Mouse (Mus musculus): ENCODE measurements around the gene Birc2. TPM values are rescaled to one million over a fixed set of nuclear protein-coding genes. Genes with fewer than 3 reads are reported as not detected.

The Birc2 gene
- total and polyA plus RNA-seq, 3 experiments: 29.6 to 33.0 TPM; not detected in 1

DNA sequence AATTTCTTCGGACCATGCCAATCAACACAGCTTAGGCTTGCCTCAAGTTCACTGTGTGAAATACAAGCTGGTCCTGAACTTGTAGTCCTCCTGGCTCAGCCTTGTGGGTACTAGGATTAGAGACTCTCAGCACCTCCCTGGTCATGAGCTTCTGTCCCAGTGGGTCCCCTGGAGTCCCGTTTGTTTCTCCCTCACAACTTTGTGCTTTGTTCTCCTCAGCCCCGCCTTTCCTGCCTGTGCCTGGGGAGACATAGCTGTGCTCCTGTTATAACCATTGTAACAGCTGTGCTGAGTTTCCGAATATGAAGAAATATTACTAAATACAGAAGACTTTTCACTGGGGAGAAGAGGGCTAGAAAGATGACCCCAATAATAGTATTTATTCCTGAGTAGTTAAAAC is 67.8 kb downstream of the Birc2 start:
- Histone ChIP-seq H3K9me3 (replicated peaks; ENCODE audit: insufficient read depth, low read length) (no peaks in the 10 kb centered on the region), H3K27me3 (ENCODE audit: control insufficient read depth in 1 of 2, insufficient read depth in 2 of 2, low read length in 2 of 2) (no peaks in the 10 kb centered on the region), H3K27ac (ENCODE audit: control insufficient read depth, low read depth, low read length) (no peak overlapping the region), H3K4me1 (ENCODE audit: control insufficient read depth in 1 of 2, insufficient read depth in 2 of 2, low read length in 2 of 2) (peaks cover 10 to 17% of the 10 kb centered on the region in 2 experiments; a peak in 3 of 4 replicates), H3K79me2 (ENCODE audit: control insufficient read depth, insufficient read depth, low read length, poor library complexity) (peaks cover 20% of the 10 kb centered on the region), H3K4me3 (ENCODE audit: control insufficient read depth in 1 of 2, insufficient read depth in 1 of 2, low read depth in 2 of 2, low read length in 2 of 2) (no peak overlapping the region), H3K36me3 (ENCODE audit: control insufficient read depth in 1 of 2, insufficient read depth in 2 of 2, low read length in 2 of 2) (peaks cover 17 to 25% of the 10 kb centered on the region in 2 experiments), H3K9ac (ENCODE audit: control insufficient read depth, low read depth, low read length, poor library complexity, severe bottlenecking) (no peak overlapping the region)
- TF ChIP-seq E2F4 (IDR thresholded peaks at IDR 0.05; ENCODE audit: borderline replicate concordance, low read depth, low read length): no peak
- TF ChIP-seq ZKSCAN1 (IDR thresholded peaks at IDR 0.05; ENCODE audit: low read depth, low read length): no peak
- no peak for TF ChIP-seq TAL1 (IDR thresholded peaks at IDR 0.05; ENCODE audit: low read length)
- TF ChIP-seq UBTF (IDR thresholded peaks at IDR 0.05; ENCODE audit: borderline replicate concordance, insufficient read depth, low read depth, low read length): no peak
- TF ChIP-seq SMC3 (IDR thresholded peaks at IDR 0.05; ENCODE audit: low read depth, low read length): no peak
- no peak for TF ChIP-seq MXI1 (IDR thresholded peaks at IDR 0.05; ENCODE audit: low read depth, low read length)
- no peak for TF ChIP-seq POLR2AphosphoS5 (IDR thresholded peaks at IDR 0.05; ENCODE audit: borderline replicate concordance, low read depth, low read length)
- TF ChIP-seq MYC (IDR thresholded peaks at IDR 0.05; ENCODE audit: low read depth, low read length): no peak
- no peak for TF ChIP-seq POLR2AphosphoS2 (IDR thresholded peaks at IDR 0.05; ENCODE audit: low read length)
- TF ChIP-seq ZMIZ1 (IDR thresholded peaks at IDR 0.05; ENCODE audit: low read depth, low read length): no peak
- TF ChIP-seq CHD1 (IDR thresholded peaks at IDR 0.05; ENCODE audit: low read depth, low read length): no peak
- no peak for TF ChIP-seq NELFE (IDR thresholded peaks at IDR 0.05; ENCODE audit: low read depth, low read length)
- TF ChIP-seq POLR2A (IDR thresholded peaks at IDR 0.05; ENCODE audit: control insufficient read depth in 1 of 2, insufficient read depth in 1 of 2, low read depth in 1 of 2, low read length in 2 of 2, poor library complexity in 1 of 2): no peak
- no peak for TF ChIP-seq RAD21 (IDR thresholded peaks at IDR 0.05; ENCODE audit: low read depth, low read length)
- TF ChIP-seq ZNF384 (IDR thresholded peaks at IDR 0.05; ENCODE audit: low read depth, low read length): no peak
- TF ChIP-seq NRF1 (IDR thresholded peaks at IDR 0.05; ENCODE audit: insufficient read depth, low read depth, low read length, poor library complexity, severe bottlenecking): no peak
- TF ChIP-seq TCF12 (IDR thresholded peaks at IDR 0.05; ENCODE audit: low read depth, low read length): no peak
- TF ChIP-seq TBP (IDR thresholded peaks at IDR 0.05; ENCODE audit: low read depth, low read length): no peak
- no peak for DNase-seq (ENCODE audit: low read depth, low spot score)

Other genes starting within 250 kb of the Birc2 start
- not detected in 2 replicates for gene Mmp20, start 208.8 kb downstream of the Birc2 start, total RNA-seq (2012; rRNA removed)
- gene Mmp20, start 208.8 kb downstream of the Birc2 start, polyA plus RNA-seq (2012; ENCODE audit: insufficient read depth in 1 of 2, insufficient read length in 2 of 2, low read depth in 1 of 2, low replicate concordance in 2 of 2, missing spikeins in 1 of 2): not detected
- gene Mmp7, start 145.0 kb downstream of the Birc2 start, total RNA-seq (2012; rRNA removed): not detected in 2 replicates
- not detected for gene Mmp7, start 145.0 kb downstream of the Birc2 start, polyA plus RNA-seq (2012; ENCODE audit: insufficient read depth in 1 of 2, insufficient read length in 2 of 2, low read depth in 1 of 2, low replicate concordance in 2 of 2, missing spikeins in 1 of 2)
- gene Tmem123, start 73.0 kb downstream of the Birc2 start, total RNA-seq (2012; rRNA removed): 40.1 and 43.5 TPM in 2 replicates
- 10 to 100 TPM in 1 of 2 experiments, not detected in 1; 88.8 TPM for gene Tmem123, start 73.0 kb downstream of the Birc2 start, polyA plus RNA-seq (2012; ENCODE audit: insufficient read depth in 1 of 2, insufficient read length in 2 of 2, low read depth in 1 of 2, low replicate concordance in 2 of 2, missing spikeins in 1 of 2)
- 11.6 and 15.9 TPM in 2 replicates for gene Birc3, start 36.1 kb upstream of the Birc2 start, total RNA-seq (2012; rRNA removed)
- gene Birc3, start 36.1 kb upstream of the Birc2 start, polyA plus RNA-seq (2012; ENCODE audit: insufficient read depth in 1 of 2, insufficient read length in 2 of 2, low read depth in 1 of 2, low replicate concordance in 2 of 2, missing spikeins in 1 of 2): 10 to 100 TPM in 1 of 2 experiments, not detected in 1; 26.5 TPM
- not detected in 2 replicates for gene Yap1, start 167.5 kb upstream of the Birc2 start, total RNA-seq (2012; rRNA removed)
- gene Yap1, start 167.5 kb upstream of the Birc2 start, polyA plus RNA-seq (2012; ENCODE audit: insufficient read depth in 1 of 2, insufficient read length in 2 of 2, low read depth in 1 of 2, low replicate concordance in 2 of 2, missing spikeins in 1 of 2): not detected
- not detected in 2 replicates for gene Cfap300, start 205.8 kb upstream of the Birc2 start, total RNA-seq (2012; rRNA removed)
- gene Cfap300, start 205.8 kb upstream of the Birc2 start, polyA plus RNA-seq (2012; ENCODE audit: insufficient read depth in 1 of 2, insufficient read length in 2 of 2, low read depth in 1 of 2, low replicate concordance in 2 of 2, missing spikeins in 1 of 2): not detected